Mouse (Mus musculus) gastrocnemius, postnatal 10 days (tissue): ENCODE results near the gene Gm39566. TPM values are rescaled to one million over a fixed set of nuclear protein-coding genes. Genes with fewer than 3 reads are reported as not detected.

Experiments
- total RNA-seq, 2 experiments: library from RNA; stranded (reverse); gene quantifications; 2 replicates each; pipeline ENCODE4 v1.2.3; 2021

Gm39566 gene
- total RNA-seq, 2 experiments from 2014 or later = not detected

Other genes with a start within 250 kb of the Gm39566 start
- gene Wrap53, start 235.0 kb downstream of the Gm39566 start, total RNA-seq = 1 to 10 TPM; 4.3 to 5.5 TPM
- gene Trp53, start 234.9 kb downstream of the Gm39566 start, total RNA-seq = 10 to 100 TPM; 30.9 to 41.2 TPM
- 100 to 1,000 TPM; 351 to 394 TPM for gene Atp1b2, start 209.4 kb downstream of the Gm39566 start, total RNA-seq
- under 1 TPM in 1 of 2 experiments, not detected in 1; 0.54 TPM for gene Shbg, start 197.4 kb downstream of the Gm39566 start, total RNA-seq
- 1 to 10 TPM; 5.6 to 5.7 TPM for gene Sat2, start 193.3 kb downstream of the Gm39566 start, total RNA-seq
- 10 to 100 TPM; 66.3 to 85.0 TPM for gene Fxr2, start 182.3 kb downstream of the Gm39566 start, total RNA-seq
- gene Sox15, start 160.0 kb downstream of the Gm39566 start, total RNA-seq = under 1 TPM in 1 of 2 experiments, not detected in 1; 0.32 TPM
- 10 to 100 TPM; 21.1 to 21.3 TPM for gene Mpdu1, start 152.7 kb downstream of the Gm39566 start, total RNA-seq
- gene Cd68, start 149.1 kb downstream of the Gm39566 start, total RNA-seq = 10 to 100 TPM in 1 of 2 experiments, 1 to 10 TPM in 1; 6.1 to 14.1 TPM
- 100 to 1,000 TPM; 216 to 234 TPM for gene Eif4a1, start 142.9 kb downstream of the Gm39566 start, total RNA-seq
- gene Senp3, start 133.2 kb downstream of the Gm39566 start, total RNA-seq = 10 to 100 TPM; 29.5 to 36.0 TPM
- 1 to 10 TPM; 1.6 to 2.1 TPM for gene Tnfsf13, start 129.5 kb downstream of the Gm39566 start, total RNA-seq
- 10 to 100 TPM; 15.9 to 17.6 TPM for gene Tnfsf12, start 119.4 kb downstream of the Gm39566 start, total RNA-seq
- gene Tnfsfm13, start 119.2 kb downstream of the Gm39566 start, total RNA-seq = 1 to 10 TPM; 2.9 to 4.5 TPM
- 10 to 100 TPM; 45.9 to 49.4 TPM for gene Polr2a, start 56.7 kb downstream of the Gm39566 start, total RNA-seq
- gene Slc35g3, start 53.3 kb downstream of the Gm39566 start, total RNA-seq = not detected
- gene Zbtb4, start 49.4 kb downstream of the Gm39566 start, total RNA-seq = 10 to 100 TPM; 21.0 to 29.3 TPM
- 100 to 1,000 TPM; 105 to 124 TPM for gene Chrnb1, start 19.4 kb downstream of the Gm39566 start, total RNA-seq
- 10 to 100 TPM; 10.5 to 12.2 TPM for gene Fgf11, start 13.4 kb downstream of the Gm39566 start, total RNA-seq
- gene Tmem102, start 9.7 kb downstream of the Gm39566 start, total RNA-seq = not detected
- not detected for gene Spem2, start 3.2 kb upstream of the Gm39566 start, total RNA-seq
- not detected for gene Spem1, start 6.9 kb upstream of the Gm39566 start, total RNA-seq
- gene Nlgn2, start 22.5 kb upstream of the Gm39566 start, total RNA-seq = 10 to 100 TPM; 10.3 to 15.9 TPM
- 100 to 1,000 TPM; 121 to 122 TPM for gene Tmem256, start 23.2 kb upstream of the Gm39566 start, total RNA-seq
- 10 to 100 TPM; 25.4 to 27.9 TPM for gene Plscr3, start 31.1 kb upstream of the Gm39566 start, total RNA-seq
- gene Tnk1, start 43.4 kb upstream of the Gm39566 start, total RNA-seq = under 1 TPM; 0.11 to 0.31 TPM
- not detected for gene Tmem95, start 62.7 kb upstream of the Gm39566 start, total RNA-seq
- gene Kctd11, start 66.1 kb upstream of the Gm39566 start, total RNA-seq = 1 to 10 TPM; 2.3 to 3.7 TPM
- 1 to 10 TPM in 1 of 2 experiments, under 1 TPM in 1; 0.42 to 1.0 TPM for gene Acap1, start 80.2 kb upstream of the Gm39566 start, total RNA-seq
- gene 2810408A11Rik, start 85.7 kb upstream of the Gm39566 start, total RNA-seq = 1 to 10 TPM; 1.8 to 2.4 TPM
- gene Neurl4, start 85.8 kb upstream of the Gm39566 start, total RNA-seq = 10 to 100 TPM; 31.2 to 31.8 TPM
- 10 to 100 TPM; 29.0 to 31.3 TPM for gene Gps2, start 98.6 kb upstream of the Gm39566 start, total RNA-seq
- 100 to 1,000 TPM; 600 to 663 TPM for gene Eif5a, start 106.7 kb upstream of the Gm39566 start, total RNA-seq
- 1 to 10 TPM; 2.7 to 4.1 TPM for gene Ybx2, start 120.5 kb upstream of the Gm39566 start, total RNA-seq
- gene Slc2a4, start 132.9 kb upstream of the Gm39566 start, total RNA-seq = 100 to 1,000 TPM; 128 to 165 TPM
- under 1 TPM in 1 of 2 experiments, not detected in 1; 0.38 TPM for gene Cldn7, start 149.5 kb upstream of the Gm39566 start, total RNA-seq
- 100 to 1,000 TPM; 237 to 249 TPM for gene Ctdnep1, start 165.9 kb upstream of the Gm39566 start, total RNA-seq
- 10 to 100 TPM; 46.9 to 53.2 TPM for gene Elp5, start 167.2 kb upstream of the Gm39566 start, total RNA-seq
- 100 to 1,000 TPM; 195 to 228 TPM for gene Gabarap, start 175.8 kb upstream of the Gm39566 start, total RNA-seq
- gene Phf23, start 180.5 kb upstream of the Gm39566 start, total RNA-seq = 10 to 100 TPM; 22.2 to 28.9 TPM
- 10 to 100 TPM in 1 of 2 experiments, 1 to 10 TPM in 1; 8.2 to 14.7 TPM for gene Dvl2, start 185.3 kb upstream of the Gm39566 start, total RNA-seq
- gene Acadvl, start 200.1 kb upstream of the Gm39566 start, total RNA-seq = 100 to 1,000 TPM; 217 to 254 TPM
- gene Dlg4, start 201.6 kb upstream of the Gm39566 start, total RNA-seq = 10 to 100 TPM; 16.5 to 28.7 TPM
- gene Asgr1, start 238.8 kb upstream of the Gm39566 start, total RNA-seq = under 1 TPM in 1 of 2 experiments, not detected in 1; 0.29 TPM